15 mouse cellular contexts compared by ENCODE assay signal in the genomic region with DNA sequence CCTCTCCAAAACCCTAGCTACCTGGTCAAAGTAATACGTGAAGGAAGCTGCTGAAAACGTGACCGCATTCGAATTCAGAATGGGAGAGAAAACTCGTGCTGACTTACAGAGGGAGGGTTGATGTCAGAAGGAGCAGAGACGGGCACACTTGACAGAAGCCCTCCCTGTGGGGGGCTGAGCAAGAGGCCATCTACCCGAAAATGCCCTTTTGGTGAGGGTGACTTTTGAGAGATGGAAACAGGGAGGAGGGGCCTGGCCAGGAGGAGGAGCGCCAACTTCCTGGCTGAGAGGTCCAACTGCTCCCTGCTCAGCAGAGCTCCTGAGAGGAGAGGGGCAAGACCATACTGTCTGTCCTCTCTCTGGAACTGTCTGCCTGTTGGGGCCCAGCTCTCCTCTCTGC. TPM values are rescaled to one million over a fixed set of nuclear protein-coding genes. Genes with fewer than 3 reads are reported as not detected.
DNase-seq lines count a peak whose midpoint lies in the region; ATAC-seq and TF ChIP-seq lines count a peak whose summit lies in the region.
"Not testable (repeated sequence)": the region's sequence is repeated elsewhere in the genome, so short reads cannot be mapped to it uniquely, and the experiment has no call there.
"Had no signal": no experiment of that assay in that cellular context is flagged by ENCODE, and none has a peak within 500 bp of the region (broad histone marks: within the 10 kb centered on the region; RNA-seq: fewer than 3 reads in every experiment).

A gene (plus strand): TSS at position 301 of the 400 bp plus-strand sequence.

- H3K9me3 ChIP-seq in embryonic facial prominence, embryonic 15.5 days (replicated peaks); forebrain, postnatal 0 days (ENCODE audit: low read length); heart, embryonic 16.5 days (replicated peaks; ENCODE audit: control insufficient read depth, low read length); intestine, embryonic 15.5 days; midbrain, embryonic 13.5 days: not testable (repeated sequence)

- not testable (repeated sequence) for H3K9ac ChIP-seq in embryonic facial prominence, embryonic 15.5 days; forebrain, postnatal 0 days; heart, embryonic 16.5 days (ENCODE audit: low read length); intestine, embryonic 15.5 days; liver, adult 2 months (ENCODE audit: low read depth, low read length); midbrain, embryonic 13.5 days (replicated peaks)

- H3K4me3 ChIP-seq in embryonic facial prominence, embryonic 15.5 days (replicated peaks), result peak within 1 kb of the TSS; percentile 28
- H3K4me3 ChIP-seq in forebrain, postnatal 0 days (ENCODE audit: low read depth, low read length); intestine, embryonic 15.5 days (replicated peaks); midbrain, embryonic 13.5 days (replicated peaks): not testable (repeated sequence)
- H3K4me3 ChIP-seq in heart, embryonic 16.5 days (ENCODE audit: low read length), result peak within 1 kb of the TSS; percentile 34
- peak within 1 kb of the TSS; percentile 6; the same call in 1 of the 2 replicates for H3K4me3 ChIP-seq in liver, adult 2 months (ENCODE audit: insufficient read depth, low read depth, low read length)
- H3K4me3 ChIP-seq in olfactory bulb, adult 2 months (ENCODE audit: insufficient read depth, low read depth, low read length), result peak within 1 kb of the TSS; percentile 39

- ATAC-seq in embryonic facial prominence, embryonic 15.5 days (ENCODE audit: insufficient number of reproducible peaks, low FRiP score, low TSS enrichment, low read depth); forebrain, postnatal 0 days; heart, embryonic 16.5 days (replicated peaks; ENCODE audit: extremely low read depth, insufficient read depth, low FRiP score); intestine, embryonic 15.5 days; midbrain, embryonic 13.5 days: not testable (repeated sequence)

- not testable (repeated sequence) for H3K27ac ChIP-seq in embryonic facial prominence, embryonic 15.5 days (replicated peaks); forebrain, postnatal 0 days (ENCODE audit: low read depth, low read length); heart, embryonic 16.5 days (ENCODE audit: low read length); intestine, embryonic 15.5 days; liver, adult 2 months (replicated peaks; ENCODE audit: insufficient read depth, low read depth, low read length); midbrain, embryonic 13.5 days; olfactory bulb, adult 2 months (ENCODE audit: insufficient read depth, low read depth, low read length)

- not testable (repeated sequence) for TF ChIP-seq POLR2A in liver, adult 2 months (IDR thresholded peaks at IDR 0.05; ENCODE audit: extremely low read depth, insufficient read depth, low read length); olfactory bulb, adult 2 months (IDR thresholded peaks at IDR 0.05; ENCODE audit: insufficient read depth, low read depth, low read length)

- H3K36me3 ChIP-seq in embryonic facial prominence, embryonic 15.5 days; forebrain, postnatal 0 days (ENCODE audit: insufficient read depth); heart, embryonic 16.5 days (ENCODE audit: control insufficient read depth, insufficient read depth); intestine, embryonic 15.5 days; liver, adult 2 months (ENCODE audit: control insufficient read depth, insufficient read depth, low read length); midbrain, embryonic 13.5 days: not testable (repeated sequence)

- H3K27me3 ChIP-seq in embryonic facial prominence, embryonic 15.5 days; forebrain, postnatal 0 days (ENCODE audit: insufficient read depth, low read length); heart, embryonic 16.5 days (ENCODE audit: control insufficient read depth, insufficient read depth, low read length); intestine, embryonic 15.5 days (replicated peaks); liver, adult 2 months (ENCODE audit: control insufficient read depth, insufficient read depth, low read length): not testable (repeated sequence)
- peaks cover 15% of the 10 kb centered on the region; the same call in 1 of the 2 replicates for H3K27me3 ChIP-seq in midbrain, embryonic 13.5 days

- not testable (repeated sequence) for H3K4me1 ChIP-seq in embryonic facial prominence, embryonic 15.5 days; forebrain, postnatal 0 days (ENCODE audit: insufficient read depth); heart, embryonic 16.5 days (ENCODE audit: control insufficient read depth, insufficient read depth, low read length); intestine, embryonic 15.5 days (replicated peaks); liver, adult 2 months (ENCODE audit: control insufficient read depth, insufficient read depth, low read length); midbrain, embryonic 13.5 days (replicated peaks); olfactory bulb, adult 2 months (ENCODE audit: control insufficient read depth, insufficient read depth, low read length)

- H3K79me2 ChIP-seq in liver, adult 2 months (ENCODE audit: control insufficient read depth, insufficient read depth, low read length), result not testable (repeated sequence)

- not testable (repeated sequence) for DNase-seq in forebrain, postnatal 0 days; liver, adult 2 months (ENCODE audit: extremely low read depth, low read depth, low spot score)

- no CpG with 5 or more reads among the region's 8 CpGs for WGBS in embryonic facial prominence, embryonic 15.5 days
- WGBS in forebrain, postnatal 0 days, result no CpG with 5 or more reads among the region's 8 CpGs
- no CpG with 5 or more reads among the region's 8 CpGs for WGBS in heart, embryonic 16.5 days
- no CpG with 5 or more reads among the region's 8 CpGs for WGBS in intestine, embryonic 15.5 days
- no CpG with 5 or more reads among the region's 8 CpGs for WGBS in liver, adult 2 months
- no CpG with 5 or more reads among the region's 8 CpGs for WGBS in midbrain, embryonic 13.5 days
- no CpG with 5 or more reads among the region's 8 CpGs for WGBS in olfactory bulb, adult 2 months

- not testable (repeated sequence) for TF ChIP-seq CTCF in forebrain, postnatal 0 days (IDR thresholded peaks at IDR 0.05; ENCODE audit: low read depth); liver, adult 2 months (IDR thresholded peaks at IDR 0.05; ENCODE audit: low read depth, low read length); olfactory bulb, adult 2 months (IDR thresholded peaks at IDR 0.05; ENCODE audit: insufficient read depth, low read depth, low read length)

- 0 out of 2 replicates have a peak within 1 kb of the TSS, but pooled peaks have one; percentile 27 for H3K4me2 ChIP-seq in embryonic facial prominence, embryonic 15.5 days (replicated peaks)
- H3K4me2 ChIP-seq in forebrain, postnatal 0 days (ENCODE audit: low read depth), result peak within 1 kb of the TSS; percentile 45
- H3K4me2 ChIP-seq in heart, embryonic 16.5 days (ENCODE audit: low read depth, low read length), result not testable (repeated sequence)
- H3K4me2 ChIP-seq in intestine, embryonic 15.5 days (replicated peaks), result 0 out of 2 replicates have a peak within 1 kb of the TSS, but pooled peaks have one; percentile 41
- H3K4me2 ChIP-seq in midbrain, embryonic 13.5 days (replicated peaks), result peak within 1 kb of the TSS; percentile 45

RNA-seq across cellular contexts. Expression of the gene that starts here (rescaled TPM):
- polyA plus RNA-seq in embryonic facial prominence, embryonic 15.5 days (2015; fragmentation: Nextera tagmentation; extraction: Ambion mirVana), result not detected in 2 replicates
- total RNA-seq in forebrain, postnatal 0 days (2014; rRNA removed), result not detected in 2 replicates
- not detected in 2 replicates for polyA plus RNA-seq in forebrain, postnatal 0 days (2015; fragmentation: Nextera tagmentation; extraction: Ambion mirVana)
- polyA plus RNA-seq in heart, embryonic 16.5 days (2015; fragmentation: Nextera tagmentation; extraction: Ambion mirVana), result not detected in 2 replicates
- polyA plus RNA-seq in intestine, embryonic 15.5 days (2015; fragmentation: Nextera tagmentation; extraction: Ambion mirVana), result 0.08 TPM in 1 of 2 replicates, not detected in the other
- not detected in 2 replicates for total RNA-seq in liver, adult 2 months (2014; rRNA removed)
- not detected in 2 replicates for polyA plus RNA-seq in liver, adult 2 months (2012; rRNA removed)
- polyA plus RNA-seq in midbrain, embryonic 13.5 days (2015; fragmentation: Nextera tagmentation; extraction: Ambion mirVana), result not detected in 2 replicates
- polyA plus RNA-seq in olfactory bulb, adult 2 months (2012; ENCODE audit: insufficient read depth, insufficient read length, low replicate concordance, missing spikeins), result not detected in 2 replicates
- total RNA-seq: adrenal gland, postnatal 10 days; heart, postnatal 14 days; layer of hippocampus, postnatal 14 days; left cerebral cortex, postnatal 10 days had no signal
- polyA plus RNA-seq: gonadal fat pad, adult 2 months; large intestine, adult 2 months; liver, embryonic 11.5 days; thymus, postnatal 0 days had no signal
